23 mouse cellular contexts compared by ENCODE assay signal in genomic region chr2:60986286-60986685, GRCm38 (mm10).
"Had no signal": no experiment of that assay in that cellular context is flagged by ENCODE, and none has a peak within 500 bp of the region (broad histone marks: within the 10 kb centered on the region; RNA-seq: fewer than 3 reads in every experiment).

No protein-coding gene starts in this region.

- H3K4me3 ChIP-seq: left cerebral cortex, adult 2 months; limb, embryonic 12.5 days; liver, embryonic 12.5 days; liver, embryonic 15.5 days; midbrain, embryonic 12.5 days; midbrain, embryonic 15.5 days; neural tube, embryonic 12.5 days; neural tube, embryonic 15.5 days had no signal

- H3K9me3 ChIP-seq: limb, embryonic 12.5 days; liver, embryonic 12.5 days; liver, embryonic 15.5 days; midbrain, embryonic 12.5 days; midbrain, embryonic 15.5 days; neural tube, embryonic 12.5 days; neural tube, embryonic 15.5 days had no signal

- H3K4me2 ChIP-seq: limb, embryonic 12.5 days; liver, embryonic 12.5 days; liver, embryonic 15.5 days; midbrain, embryonic 12.5 days; midbrain, embryonic 15.5 days; neural tube, embryonic 12.5 days; neural tube, embryonic 15.5 days had no signal

- DNase-seq: kidney, adult 11 months; kidney, adult 8-10 months; kidney, postnatal 36 days; layer of hippocampus, postnatal 36 days; liver; lung, adult 18-20 months; lung, postnatal 14 days; right cerebral cortex, adult 18-20 months; right cerebral cortex, postnatal 14 days; right cerebral cortex, postnatal 4 days; thymus, adult 2 months; thymus, postnatal 14 days; thymus, postnatal 4 days had no signal

- H3K27me3 ChIP-seq: limb, embryonic 12.5 days; liver, embryonic 12.5 days; liver, embryonic 15.5 days; midbrain, embryonic 12.5 days; midbrain, embryonic 15.5 days; neural tube, embryonic 12.5 days; neural tube, embryonic 15.5 days had no signal

- H3K36me3 ChIP-seq: limb, embryonic 12.5 days; liver, embryonic 12.5 days; liver, embryonic 15.5 days; midbrain, embryonic 12.5 days; midbrain, embryonic 15.5 days; neural tube, embryonic 12.5 days; neural tube, embryonic 15.5 days had no signal

- ATAC-seq: liver, embryonic 12.5 days; midbrain, embryonic 15.5 days had no signal

- H3K9ac ChIP-seq: limb, embryonic 12.5 days; liver, embryonic 12.5 days; liver, embryonic 15.5 days; midbrain, embryonic 12.5 days; midbrain, embryonic 15.5 days; neural tube, embryonic 12.5 days; neural tube, embryonic 15.5 days had no signal

- H3K4me1 ChIP-seq: liver, embryonic 12.5 days; liver, embryonic 15.5 days; midbrain, embryonic 12.5 days; midbrain, embryonic 15.5 days; neural tube, embryonic 12.5 days; neural tube, embryonic 15.5 days had no signal

- H3K27ac ChIP-seq: left cerebral cortex, adult 2 months; limb, embryonic 12.5 days; liver, embryonic 12.5 days; liver, embryonic 15.5 days; macrophage; midbrain, embryonic 12.5 days; midbrain, embryonic 15.5 days; neural tube, embryonic 12.5 days; neural tube, embryonic 15.5 days; stomach, postnatal 0 days had no signal
